Mouse (Mus musculus): ENCODE data around the gene Mov10l1. TPM values are rescaled to one million over a fixed set of nuclear protein-coding genes. Genes with fewer than 3 reads are reported as not detected.

Mov10l1 gene
- polyA plus RNA-seq (2014; fragmentation: Nextera tagmentation; extraction: Ambion mirVana): not detected in 2 replicates

- Histone ChIP-seq H3K9me3 (ENCODE audit: control insufficient read depth, low read length) (no peaks in the 10 kb centered on the region), H3K9ac (ENCODE audit: low read depth, low read length) (no peak within 1 kb of the TSS), H3K4me3 (ENCODE audit: low read length) (no peak within 1 kb of the TSS), H3K4me2 (replicated peaks; ENCODE audit: low read depth, low read length) (no peak within 1 kb of the TSS), H3K27me3 (ENCODE audit: control insufficient read depth, insufficient read depth, low read length) (no peaks in the 10 kb centered on the region), H3K36me3 (ENCODE audit: control insufficient read depth, insufficient read depth, low read length) (no peaks in the 10 kb centered on the region), H3K27ac (ENCODE audit: low read depth, low read length) (no peak within 1 kb of the TSS), H3K4me1 (ENCODE audit: control insufficient read depth, insufficient read depth, low read length) (no peaks in the 10 kb centered on the region)
- WGBS: 94% methylated on average over 31 of the region's 31 CpGs
- ATAC-seq (ENCODE audit: low FRiP score, low TSS enrichment): no peak
Measured at GRCm38 (mm10) chr15:88982534-88983079, at the start of gene Mov10l1. TSS of gene Mov10l1 (plus strand) at chr15:88982909.

- H3K27ac ChIP-seq (ENCODE audit: low read depth, low read length): no peak overlapping the region
- no peaks in the 10 kb centered on the region for H3K36me3 ChIP-seq (ENCODE audit: control insufficient read depth, insufficient read depth, low read length)
- no peaks in the 10 kb centered on the region for H3K4me1 ChIP-seq (ENCODE audit: control insufficient read depth, insufficient read depth, low read length)
- no peak overlapping the region for H3K9ac ChIP-seq (ENCODE audit: low read depth, low read length)
- H3K27me3 ChIP-seq (ENCODE audit: control insufficient read depth, insufficient read depth, low read length): no peaks in the 10 kb centered on the region
- WGBS: 53% methylated on average over 7 of the region's 7 CpGs
- no peaks in the 10 kb centered on the region for H3K9me3 ChIP-seq (ENCODE audit: control insufficient read depth, low read length)
- no peak overlapping the region for H3K4me2 ChIP-seq (replicated peaks; ENCODE audit: low read depth, low read length)
- ATAC-seq (ENCODE audit: low FRiP score, low TSS enrichment): no peak
- H3K4me3 ChIP-seq (ENCODE audit: low read length): no peak overlapping the region
Measured at GRCm38 (mm10) chr15:88934141-88934540, 48.6 kb upstream of the Mov10l1 start.

- H3K27ac ChIP-seq (ENCODE audit: low read depth, low read length): no peak overlapping the region
- H3K4me2 ChIP-seq (replicated peaks; ENCODE audit: low read depth, low read length): no peak overlapping the region
- ATAC-seq (ENCODE audit: low FRiP score, low TSS enrichment): no peak
- no peaks in the 10 kb centered on the region for H3K4me1 ChIP-seq (ENCODE audit: control insufficient read depth, insufficient read depth, low read length)
- 71% methylated on average over 6 of the region's 6 CpGs for WGBS
- no peak overlapping the region for H3K4me3 ChIP-seq (ENCODE audit: low read length)
- no peaks in the 10 kb centered on the region for H3K36me3 ChIP-seq (ENCODE audit: control insufficient read depth, insufficient read depth, low read length)
- H3K9me3 ChIP-seq (ENCODE audit: control insufficient read depth, low read length): no peaks in the 10 kb centered on the region
- no peak overlapping the region for H3K9ac ChIP-seq (ENCODE audit: low read depth, low read length)
- no peaks in the 10 kb centered on the region for H3K27me3 ChIP-seq (ENCODE audit: control insufficient read depth, insufficient read depth, low read length)
Measured at GRCm38 (mm10) chr15:88936619-88937290, 46.0 kb upstream of the Mov10l1 start.

- no peak overlapping the region for H3K9ac ChIP-seq (ENCODE audit: low read depth, low read length)
- no peak for ATAC-seq (ENCODE audit: low FRiP score, low TSS enrichment)
- no peaks in the 10 kb centered on the region for H3K27me3 ChIP-seq (ENCODE audit: control insufficient read depth, insufficient read depth, low read length)
- no peaks in the 10 kb centered on the region for H3K4me1 ChIP-seq (ENCODE audit: control insufficient read depth, insufficient read depth, low read length)
- no peak overlapping the region for H3K27ac ChIP-seq (ENCODE audit: low read depth, low read length)
- no peaks in the 10 kb centered on the region for H3K36me3 ChIP-seq (ENCODE audit: control insufficient read depth, insufficient read depth, low read length)
- no peaks in the 10 kb centered on the region for H3K9me3 ChIP-seq (ENCODE audit: control insufficient read depth, low read length)
- no peak overlapping the region for H3K4me2 ChIP-seq (replicated peaks; ENCODE audit: low read depth, low read length)
- 66% methylated on average over 2 of the region's 2 CpGs for WGBS
- no peak overlapping the region for H3K4me3 ChIP-seq (ENCODE audit: low read length)
Measured at GRCm38 (mm10) chr15:88937291-88937650, 45.4 kb upstream of the Mov10l1 start.

- H3K9me3 ChIP-seq (ENCODE audit: control insufficient read depth, low read length): no peaks in the 10 kb centered on the region
- no peak overlapping the region for H3K27ac ChIP-seq (ENCODE audit: low read depth, low read length)
- no peak overlapping the region for H3K4me3 ChIP-seq (ENCODE audit: low read length)
- no peak overlapping the region for H3K9ac ChIP-seq (ENCODE audit: low read depth, low read length)
- 75% methylated on average over 5 of the region's 5 CpGs for WGBS
- no peak overlapping the region for H3K4me2 ChIP-seq (replicated peaks; ENCODE audit: low read depth, low read length)
- no peaks in the 10 kb centered on the region for H3K36me3 ChIP-seq (ENCODE audit: control insufficient read depth, insufficient read depth, low read length)
- no peak for ATAC-seq (ENCODE audit: low FRiP score, low TSS enrichment)
- no peaks in the 10 kb centered on the region for H3K4me1 ChIP-seq (ENCODE audit: control insufficient read depth, insufficient read depth, low read length)
- no peaks in the 10 kb centered on the region for H3K27me3 ChIP-seq (ENCODE audit: control insufficient read depth, insufficient read depth, low read length)
Measured at GRCm38 (mm10) chr15:88942783-88943182, 39.9 kb upstream of the Mov10l1 start.

- no peaks in the 10 kb centered on the region for H3K4me1 ChIP-seq (ENCODE audit: control insufficient read depth, insufficient read depth, low read length)
- H3K4me3 ChIP-seq (ENCODE audit: low read length): no peak overlapping the region
- no peaks in the 10 kb centered on the region for H3K36me3 ChIP-seq (ENCODE audit: control insufficient read depth, insufficient read depth, low read length)
- H3K9me3 ChIP-seq (ENCODE audit: control insufficient read depth, low read length): no peaks in the 10 kb centered on the region
- 86% methylated on average over 5 of the region's 5 CpGs for WGBS
- H3K4me2 ChIP-seq (replicated peaks; ENCODE audit: low read depth, low read length): no peak overlapping the region
- H3K27ac ChIP-seq (ENCODE audit: low read depth, low read length): no peak overlapping the region
- H3K27me3 ChIP-seq (ENCODE audit: control insufficient read depth, insufficient read depth, low read length): no peaks in the 10 kb centered on the region
- H3K9ac ChIP-seq (ENCODE audit: low read depth, low read length): no peak overlapping the region
- ATAC-seq (ENCODE audit: low FRiP score, low TSS enrichment): no peak
Measured at GRCm38 (mm10) chr15:88943896-88944551, 38.7 kb upstream of the Mov10l1 start.

GRCm38 (mm10) chr15:88946851-88947250 lies 35.9 kb upstream of the Mov10l1 start:
- Histone ChIP-seq H3K27me3 (ENCODE audit: control insufficient read depth, insufficient read depth, low read length) (no peaks in the 10 kb centered on the region), H3K4me1 (ENCODE audit: control insufficient read depth, insufficient read depth, low read length) (no peaks in the 10 kb centered on the region), H3K9ac (ENCODE audit: low read depth, low read length) (no peak overlapping the region), H3K4me3 (ENCODE audit: low read length) (no peak overlapping the region), H3K9me3 (ENCODE audit: control insufficient read depth, low read length) (no peaks in the 10 kb centered on the region), H3K27ac (ENCODE audit: low read depth, low read length) (no peak overlapping the region), H3K4me2 (replicated peaks; ENCODE audit: low read depth, low read length) (no peak overlapping the region), H3K36me3 (ENCODE audit: control insufficient read depth, insufficient read depth, low read length) (no peaks in the 10 kb centered on the region)
- WGBS: 48% methylated on average over 6 of the region's 6 CpGs
- no peak for ATAC-seq (ENCODE audit: low FRiP score, low TSS enrichment)

- H3K36me3 ChIP-seq (ENCODE audit: control insufficient read depth, insufficient read depth, low read length): no peaks in the 10 kb centered on the region
- no peak overlapping the region for H3K9ac ChIP-seq (ENCODE audit: low read depth, low read length)
- H3K4me1 ChIP-seq (ENCODE audit: control insufficient read depth, insufficient read depth, low read length): no peaks in the 10 kb centered on the region
- 71% methylated on average over 4 of the region's 4 CpGs for WGBS
- no peaks in the 10 kb centered on the region for H3K9me3 ChIP-seq (ENCODE audit: control insufficient read depth, low read length)
- no peak overlapping the region for H3K27ac ChIP-seq (ENCODE audit: low read depth, low read length)
- peaks cover 10% of the 10 kb centered on the region; the same call in 1 of the 2 replicates for H3K27me3 ChIP-seq (ENCODE audit: control insufficient read depth, insufficient read depth, low read length)
- no peak overlapping the region for H3K4me2 ChIP-seq (replicated peaks; ENCODE audit: low read depth, low read length)
- ATAC-seq (ENCODE audit: low FRiP score, low TSS enrichment): no peak
- H3K4me3 ChIP-seq (ENCODE audit: low read length): no peak overlapping the region
Measured at GRCm38 (mm10) chr15:88951246-88951645, 31.5 kb upstream of the Mov10l1 start.
